Mouse (Mus musculus): ENCODE measurements at regions not wholly inside any gene's neighbourhood (a gene's known extent, or its start where the extent isn't known, plus 50 kb on each side); places are given as distances from the start of the nearest gene placed in this dataset.

DNA sequence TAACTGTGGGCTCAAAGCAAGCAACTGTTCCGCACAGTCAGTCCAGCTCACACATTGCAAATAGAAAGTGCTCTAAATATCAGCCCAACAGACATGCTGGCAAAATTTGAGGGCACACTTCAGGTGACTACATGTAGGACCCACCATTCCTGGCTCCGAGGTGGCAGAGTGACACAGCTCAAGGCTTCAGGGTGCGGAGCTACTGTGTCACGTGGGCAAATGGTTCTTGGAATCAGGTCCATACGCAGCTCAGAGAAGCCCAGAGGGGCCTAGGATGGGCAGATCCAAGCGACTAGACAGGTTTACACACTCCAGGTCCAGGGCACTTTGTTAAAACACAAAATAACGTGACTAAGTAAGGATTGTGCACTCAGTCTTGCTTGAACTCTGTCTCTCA is 226.2 kb upstream of the Pabpc6 start:
- no peaks in the 10 kb centered on the region for H3K27me3 ChIP-seq
- no peaks in the 10 kb centered on the region for H3K36me3 ChIP-seq
- H3K4me3 ChIP-seq, result no peak overlapping the region
- no peaks in the 10 kb centered on the region for H3K9me3 ChIP-seq
- H3K4me2 ChIP-seq, result peak overlapping the region; percentile 4; the same call in 1 of the 2 replicates
- H3K9ac ChIP-seq, result no peak overlapping the region
- peaks cover 26% of the 10 kb centered on the region for H3K4me1 ChIP-seq
- peak overlapping the region; percentile 90 for H3K27ac ChIP-seq
- 43% methylated on average over 7 of the region's 7 CpGs for WGBS
- ATAC-seq (ENCODE audit: borderline replicate concordance, extremely low read depth, low FRiP score, low TSS enrichment), result peak; percentile 44; the same call in 1 of the 2 replicates

DNA sequence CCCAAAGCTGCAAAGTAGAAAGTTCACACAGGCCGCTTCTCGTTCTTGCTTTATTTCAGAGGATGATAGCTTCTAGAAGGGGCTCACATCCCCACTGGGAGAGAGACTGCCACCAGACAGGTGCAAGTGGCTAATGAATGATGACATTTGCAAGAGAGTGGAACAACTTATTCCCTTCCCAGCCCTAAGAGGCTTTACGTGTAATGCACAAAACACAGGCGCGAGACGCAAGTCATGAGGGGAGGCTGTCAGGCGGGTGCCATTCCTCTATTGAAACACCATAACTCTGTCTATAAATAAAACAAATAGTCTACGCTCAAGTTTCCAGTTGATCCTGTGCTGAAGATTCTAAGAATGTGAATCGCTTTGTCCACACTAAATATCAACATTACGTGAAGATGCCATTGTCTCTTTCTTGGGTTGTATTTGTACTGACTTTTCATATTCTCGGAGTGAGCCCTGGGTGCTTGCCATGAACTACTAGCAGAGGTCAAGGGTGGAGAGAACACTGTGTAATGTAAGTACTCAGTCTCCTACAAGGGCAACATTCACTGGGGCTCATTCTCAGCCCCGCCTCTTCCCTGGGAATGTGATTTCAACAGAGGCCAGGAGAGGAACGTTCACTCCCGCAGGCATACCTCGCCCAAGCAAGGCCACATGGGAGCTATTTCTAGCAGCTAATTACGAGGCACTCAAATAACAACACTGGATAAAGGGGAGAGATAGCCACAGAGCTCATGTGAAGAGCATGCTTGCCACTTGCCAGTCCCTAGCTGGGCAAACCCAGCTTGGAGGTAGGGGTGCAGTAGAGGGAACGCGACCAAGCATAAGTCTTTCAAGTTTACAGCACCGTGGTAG is 225.5 kb upstream of the Pabpc6 start:
- H3K4me2 ChIP-seq, result peak overlapping the region; percentile 4; the same call in 1 of the 2 replicates
- 30% methylated on average over 19 of the region's 19 CpGs for WGBS
- no peak overlapping the region for H3K9ac ChIP-seq

DNA sequence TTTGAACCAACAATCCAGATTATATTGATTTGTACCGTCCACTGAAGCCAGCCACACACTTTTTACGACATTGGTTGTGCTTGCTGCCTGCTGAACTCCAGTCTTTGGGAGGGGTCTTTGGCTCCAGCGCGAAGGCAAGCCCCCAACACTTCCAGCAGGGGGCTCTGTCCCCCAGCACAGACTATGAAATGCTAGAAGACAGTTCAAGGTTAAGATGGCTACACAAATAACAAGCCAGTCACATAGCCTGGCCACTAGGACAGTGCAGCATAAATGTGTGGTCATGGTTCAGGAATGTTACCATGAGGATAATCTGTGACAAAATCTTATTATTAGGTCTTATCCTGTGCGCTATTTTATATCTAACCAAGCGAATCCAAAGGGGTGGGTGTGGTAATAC is 224.4 kb upstream of the Pabpc6 start:
- 55% methylated on average over 6 of the region's 6 CpGs for WGBS
- no peak overlapping the region for H3K4me2 ChIP-seq
- ATAC-seq (ENCODE audit: borderline replicate concordance, extremely low read depth, low FRiP score, low TSS enrichment), result no peak

More for the DNA sequence above, 225.5 kb upstream of the Pabpc6 start:
- peak; percentile 96 for ATAC-seq (ENCODE audit: borderline replicate concordance, extremely low read depth, low FRiP score, low TSS enrichment)
- H3K27ac ChIP-seq, result peak overlapping the region; percentile 90
- no peaks in the 10 kb centered on the region for H3K27me3 ChIP-seq
- peaks cover 26% of the 10 kb centered on the region for H3K4me1 ChIP-seq
- H3K4me3 ChIP-seq, result no peak overlapping the region
- H3K36me3 ChIP-seq, result no peaks in the 10 kb centered on the region
- H3K9me3 ChIP-seq, result no peaks in the 10 kb centered on the region

DNA sequence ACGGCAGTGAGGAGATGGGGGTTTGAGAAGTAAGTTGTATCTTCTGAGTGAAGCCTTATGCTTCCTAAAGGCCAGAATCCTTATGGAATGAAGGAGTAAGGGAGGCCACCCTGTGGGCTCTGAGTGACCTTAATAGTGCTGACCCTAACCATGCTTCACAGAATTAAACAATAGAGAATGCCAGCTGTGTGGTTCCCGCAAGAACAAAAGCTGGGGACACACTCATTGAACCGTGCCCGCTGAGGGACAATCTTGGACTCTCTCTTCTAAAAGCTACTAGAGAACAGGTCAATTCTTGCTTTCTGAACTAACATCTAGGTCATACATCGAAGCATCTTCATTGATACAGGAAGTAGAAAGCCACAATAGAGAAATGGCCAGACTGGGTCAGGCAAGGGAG is 223.3 kb upstream of the Pabpc6 start:
- ATAC-seq (ENCODE audit: borderline replicate concordance, extremely low read depth, low FRiP score, low TSS enrichment), result no peak
- peaks cover 33% of the 10 kb centered on the region for H3K4me1 ChIP-seq
- H3K27me3 ChIP-seq, result no peaks in the 10 kb centered on the region
- no peak overlapping the region for H3K9ac ChIP-seq
- no peaks in the 10 kb centered on the region for H3K9me3 ChIP-seq
- 85% methylated on average over 5 of the region's 5 CpGs for WGBS
- H3K4me2 ChIP-seq, result no peak overlapping the region
- H3K4me3 ChIP-seq, result no peak overlapping the region
- H3K36me3 ChIP-seq, result no peaks in the 10 kb centered on the region
- no peak overlapping the region for H3K27ac ChIP-seq

More for the DNA sequence above, 224.4 kb upstream of the Pabpc6 start:
- Histone ChIP-seq H3K27me3 (no peaks in the 10 kb centered on the region), H3K4me1 (peaks cover 26% of the 10 kb centered on the region), H3K4me3 (no peak overlapping the region), H3K9ac (no peak overlapping the region), H3K36me3 (no peaks in the 10 kb centered on the region), H3K27ac (no peak overlapping the region), H3K9me3 (no peaks in the 10 kb centered on the region)

DNA sequence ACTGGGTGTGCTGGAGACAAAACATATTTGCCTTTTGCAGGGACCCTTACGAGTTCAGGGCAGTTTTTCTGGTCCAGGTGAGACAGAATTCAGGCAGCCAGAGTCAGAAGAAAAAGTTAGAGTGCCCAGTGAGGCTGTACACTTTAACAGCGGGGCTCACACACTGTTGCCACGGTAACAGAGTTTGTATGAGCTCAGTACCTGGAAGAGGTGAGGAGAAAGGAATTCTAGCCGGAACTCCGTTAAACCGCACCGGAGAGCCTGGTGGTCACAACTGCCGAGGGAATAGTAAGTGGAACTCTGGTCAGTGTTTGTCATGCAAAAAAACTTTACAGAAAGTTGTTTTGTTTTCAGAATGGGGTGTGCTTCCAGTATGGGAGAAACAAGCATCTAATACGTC is 222.6 kb upstream of the Pabpc6 start:
- Histone ChIP-seq H3K4me3 (no peak overlapping the region), H3K36me3 (no peaks in the 10 kb centered on the region), H3K4me2 (no peak overlapping the region), H3K27me3 (no peaks in the 10 kb centered on the region), H3K27ac (no peak overlapping the region), H3K9me3 (no peaks in the 10 kb centered on the region), H3K9ac (no peak overlapping the region), H3K4me1 (peaks cover 35% of the 10 kb centered on the region)
- 69% methylated on average over 9 of the region's 9 CpGs for WGBS
- ATAC-seq (ENCODE audit: borderline replicate concordance, extremely low read depth, low FRiP score, low TSS enrichment), result no peak

DNA sequence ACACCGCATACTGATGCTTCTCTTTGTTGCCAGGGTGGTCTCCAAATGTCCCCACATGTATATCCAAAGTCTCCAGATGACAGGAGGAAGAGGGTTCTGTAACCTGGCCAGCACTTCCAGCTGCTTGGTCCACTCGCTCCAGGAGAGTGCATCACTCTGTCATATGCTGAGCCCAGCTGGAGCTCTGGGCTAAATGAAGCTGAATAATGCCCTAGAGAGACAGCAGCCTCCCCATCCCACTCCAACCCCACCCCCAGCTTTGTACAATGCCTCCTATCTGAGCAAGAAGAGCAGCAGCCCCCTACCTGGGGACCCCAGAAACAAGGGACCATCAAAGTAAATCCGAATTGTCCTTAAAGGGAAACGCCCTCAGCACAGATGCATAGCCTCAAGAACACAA is 219.0 kb upstream of the Pabpc6 start:
- no peak overlapping the region for H3K4me3 ChIP-seq
- H3K36me3 ChIP-seq, result no peaks in the 10 kb centered on the region

DNA sequence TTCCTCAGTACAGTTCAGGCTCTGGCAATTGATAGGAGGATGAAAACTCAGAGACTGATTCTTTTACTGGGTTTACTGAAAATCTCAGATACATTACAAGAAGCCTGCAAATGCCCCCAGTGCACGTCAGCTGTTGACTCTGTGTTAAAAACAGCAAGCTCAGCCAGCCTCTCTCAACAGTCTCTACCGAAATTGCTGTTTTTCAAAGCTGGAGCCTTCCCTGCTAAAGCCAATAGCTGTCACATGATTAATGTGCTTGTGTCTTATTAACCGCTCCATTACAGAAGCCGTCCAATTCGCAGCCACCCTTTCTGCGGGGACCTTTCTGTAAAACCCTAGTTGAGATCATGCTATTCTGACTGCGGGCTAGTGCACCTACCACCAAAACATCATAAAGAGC is 215.6 kb upstream of the Pabpc6 start:
- Histone ChIP-seq H3K4me2 (no peak overlapping the region), H3K27me3 (no peaks in the 10 kb centered on the region), H3K9me3 (no peaks in the 10 kb centered on the region), H3K36me3 (no peaks in the 10 kb centered on the region), H3K4me1 (peaks cover 13% of the 10 kb centered on the region), H3K27ac (no peak overlapping the region), H3K9ac (no peak overlapping the region), H3K4me3 (no peak overlapping the region)
- ATAC-seq (ENCODE audit: borderline replicate concordance, extremely low read depth, low FRiP score, low TSS enrichment), result no peak
- 50% methylated on average over 7 of the region's 7 CpGs for WGBS

More for the DNA sequence above, 219.0 kb upstream of the Pabpc6 start:
- Histone ChIP-seq H3K4me2 (no peak overlapping the region), H3K27ac (no peak overlapping the region), H3K4me1 (peaks cover 13% of the 10 kb centered on the region), H3K9me3 (no peaks in the 10 kb centered on the region), H3K27me3 (no peaks in the 10 kb centered on the region), H3K9ac (no peak overlapping the region)
- 70% methylated on average over 4 of the region's 4 CpGs for WGBS
- ATAC-seq (ENCODE audit: borderline replicate concordance, extremely low read depth, low FRiP score, low TSS enrichment), result no peak

DNA sequence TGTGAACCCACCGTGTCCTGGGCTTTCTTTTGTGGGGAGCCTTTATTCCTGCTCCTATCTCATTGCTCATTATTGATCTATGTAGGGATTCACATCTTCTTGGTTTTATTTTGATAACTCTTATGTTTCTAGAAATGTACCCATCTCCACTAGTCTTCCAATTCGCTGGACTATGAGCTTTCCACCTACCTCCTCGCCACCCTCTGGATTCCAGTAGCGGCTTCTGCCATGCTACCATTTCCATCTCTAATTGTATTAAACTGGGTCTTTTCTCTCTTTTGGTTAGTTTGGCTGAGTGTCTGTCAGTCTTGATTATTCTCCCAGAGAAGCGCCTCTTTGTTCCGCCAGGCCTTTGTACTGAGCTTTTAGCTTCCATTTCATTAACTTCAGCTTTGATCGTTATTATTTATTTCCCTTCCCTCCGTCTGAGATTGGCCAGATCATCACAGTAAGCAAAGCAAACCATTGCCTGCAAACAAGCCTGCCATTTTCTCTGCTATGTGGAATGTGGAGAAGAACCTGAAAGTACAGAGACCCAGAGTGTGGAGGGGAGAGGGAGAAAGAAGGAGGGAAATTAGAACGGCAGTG is 213.2 kb upstream of the Pabpc6 start:
- 83% methylated on average over 9 of the region's 9 CpGs for WGBS
- H3K27me3 ChIP-seq, result no peaks in the 10 kb centered on the region
- H3K9me3 ChIP-seq, result no peaks in the 10 kb centered on the region
- peaks cover 6% of the 10 kb centered on the region; the same call in 1 of the 2 replicates for H3K4me1 ChIP-seq
- H3K36me3 ChIP-seq, result no peaks in the 10 kb centered on the region
- H3K9ac ChIP-seq, result no peak overlapping the region
- H3K4me3 ChIP-seq, result no peak overlapping the region
- no peak overlapping the region for H3K4me2 ChIP-seq
- H3K27ac ChIP-seq, result no peak overlapping the region
- no peak for ATAC-seq (ENCODE audit: borderline replicate concordance, extremely low read depth, low FRiP score, low TSS enrichment)

DNA sequence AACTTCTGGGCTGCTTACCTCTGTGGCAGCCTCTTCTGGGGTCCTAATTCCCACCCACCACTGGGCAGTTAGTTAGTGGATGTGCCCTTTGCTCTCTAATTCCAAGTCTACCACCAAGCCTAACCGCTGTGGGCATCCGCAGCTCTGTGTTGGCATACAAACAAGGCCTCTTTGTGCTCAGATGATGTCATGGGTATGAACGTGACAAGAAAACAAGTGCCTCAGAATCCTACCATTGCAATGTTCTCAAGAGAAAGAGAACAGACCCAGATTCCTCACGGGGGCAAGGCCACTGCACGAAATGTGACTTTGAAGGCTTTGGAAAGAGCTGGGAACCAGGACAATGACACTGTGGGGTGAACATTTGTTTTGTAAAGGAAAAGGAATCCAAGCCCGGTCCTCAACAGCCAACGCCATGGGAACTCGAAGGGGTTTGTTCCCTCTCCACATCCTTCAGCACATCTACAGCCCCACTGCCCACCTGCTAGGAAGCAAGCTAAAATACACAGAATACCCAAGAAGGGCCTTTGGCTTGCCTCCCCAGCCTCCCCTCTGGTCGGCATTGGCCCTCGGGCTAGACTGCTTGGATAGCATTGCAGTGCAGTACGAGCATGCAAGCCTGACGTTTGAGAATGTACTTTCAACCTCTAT is 210.2 kb upstream of the Pabpc6 start:
- Histone ChIP-seq H3K9me3 (no peaks in the 10 kb centered on the region), H3K27me3 (no peaks in the 10 kb centered on the region), H3K36me3 (no peaks in the 10 kb centered on the region), H3K4me1 (no peaks in the 10 kb centered on the region), H3K27ac (no peak overlapping the region), H3K4me3 (no peak overlapping the region), H3K4me2 (no peak overlapping the region), H3K9ac (no peak overlapping the region)
- ATAC-seq (ENCODE audit: borderline replicate concordance, extremely low read depth, low FRiP score, low TSS enrichment), result no peak
- WGBS, result 80% methylated on average over 12 of the region's 12 CpGs

DNA sequence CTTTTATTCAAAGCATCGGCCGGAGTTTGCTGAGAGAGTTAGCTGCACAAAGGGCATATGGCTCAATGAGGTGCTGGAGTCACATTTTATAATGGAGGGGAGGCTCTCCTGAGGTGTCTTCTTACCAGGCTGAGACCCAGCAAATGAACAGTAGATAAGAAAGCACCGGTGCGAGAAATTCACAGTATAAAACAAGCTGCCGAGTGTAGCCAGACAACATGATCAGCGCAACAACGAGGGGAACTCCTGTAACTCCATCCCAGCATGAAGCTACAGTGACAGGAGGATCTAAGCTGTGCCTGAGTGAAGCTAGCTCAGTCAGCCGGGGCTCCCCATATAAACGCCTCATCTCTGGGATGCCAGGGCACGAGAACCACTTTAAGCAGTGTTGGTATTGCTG is 204.2 kb upstream of the Pabpc6 start:
- Histone ChIP-seq H3K36me3 (no peaks in the 10 kb centered on the region), H3K4me3 (no peak overlapping the region), H3K9ac (no peak overlapping the region), H3K27ac (no peak overlapping the region), H3K4me1 (peaks cover 8% of the 10 kb centered on the region; the same call in 1 of the 2 replicates), H3K9me3 (no peaks in the 10 kb centered on the region), H3K4me2 (no peak overlapping the region), H3K27me3 (no peaks in the 10 kb centered on the region)
- 65% methylated on average over 10 of the region's 10 CpGs for WGBS
- no peak for ATAC-seq (ENCODE audit: borderline replicate concordance, extremely low read depth, low FRiP score, low TSS enrichment)

DNA sequence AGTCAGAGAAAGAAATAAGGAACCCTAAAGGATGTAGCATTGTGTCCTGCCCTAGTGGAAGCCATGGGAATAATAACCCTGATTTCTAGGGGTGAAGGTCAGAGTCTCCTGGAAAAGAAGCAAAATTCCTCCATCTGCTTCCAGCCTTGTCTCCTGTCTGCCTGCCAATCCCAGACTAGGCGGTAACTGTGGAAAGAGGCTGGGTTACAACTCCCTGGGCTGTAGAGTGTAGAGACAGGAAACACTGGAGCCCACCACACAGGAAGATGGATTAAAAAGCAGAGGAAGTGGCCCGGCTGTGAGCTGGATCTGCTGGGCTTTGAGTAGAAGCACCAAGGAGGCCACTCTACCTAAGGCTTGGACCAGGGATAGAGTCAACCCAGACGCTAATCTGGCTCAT is 200.7 kb upstream of the Pabpc6 start:
- no peak overlapping the region for H3K27ac ChIP-seq
- no peak overlapping the region for H3K4me2 ChIP-seq
- H3K9ac ChIP-seq, result no peak overlapping the region
- no peak for ATAC-seq (ENCODE audit: borderline replicate concordance, extremely low read depth, low FRiP score, low TSS enrichment)
- peaks cover 13% of the 10 kb centered on the region; the same call in 1 of the 2 replicates for H3K4me1 ChIP-seq
- H3K36me3 ChIP-seq, result no peaks in the 10 kb centered on the region
- WGBS, result 64% methylated on average over 3 of the region's 3 CpGs
- no peaks in the 10 kb centered on the region for H3K27me3 ChIP-seq
- no peaks in the 10 kb centered on the region for H3K9me3 ChIP-seq
- H3K4me3 ChIP-seq, result no peak overlapping the region

DNA sequence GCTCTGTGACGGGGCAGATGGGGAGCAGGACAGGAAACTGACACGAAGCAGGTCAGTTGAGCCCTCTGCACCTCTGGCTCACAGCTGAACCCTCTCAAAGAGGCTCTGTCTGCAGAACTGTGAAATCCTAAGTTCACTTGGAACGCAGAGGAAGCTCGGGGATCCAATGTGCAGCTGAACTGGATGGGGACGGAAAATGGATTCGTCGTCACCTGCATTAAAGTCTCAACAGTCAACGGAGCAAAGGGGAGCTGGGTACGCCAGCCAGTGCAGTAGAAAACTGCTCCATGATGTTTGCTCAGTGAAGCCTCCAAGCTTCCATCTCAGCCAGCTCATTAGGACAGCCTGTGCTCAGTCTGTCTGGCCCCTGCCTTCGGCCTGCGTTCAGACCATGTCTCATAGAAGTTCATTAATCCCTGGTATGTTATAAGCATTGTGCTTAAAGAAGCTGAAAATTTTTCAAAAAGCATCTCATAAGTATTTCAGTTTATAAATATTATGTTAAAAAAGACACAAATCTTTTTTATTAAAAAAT is 199.3 kb upstream of the Pabpc6 start:
- 44% methylated on average over 11 of the region's 11 CpGs for WGBS
- H3K27ac ChIP-seq, result no peak overlapping the region
- no peak overlapping the region for H3K9ac ChIP-seq
- no peak overlapping the region for H3K4me3 ChIP-seq
- no peak overlapping the region for H3K4me2 ChIP-seq
- peaks cover 13% of the 10 kb centered on the region; the same call in 1 of the 2 replicates for H3K4me1 ChIP-seq
- H3K27me3 ChIP-seq, result no peaks in the 10 kb centered on the region
- no peaks in the 10 kb centered on the region for H3K36me3 ChIP-seq
- H3K9me3 ChIP-seq, result no peaks in the 10 kb centered on the region
- ATAC-seq (ENCODE audit: borderline replicate concordance, extremely low read depth, low FRiP score, low TSS enrichment), result peak; percentile 46; the same call in 1 of the 2 replicates

All from lung, embryonic 15.5 days (tissue).